Mouse (Mus musculus): ENCODE results near the gene Gpr55. TPM values are rescaled to one million over a fixed set of nuclear protein-coding genes. Genes with fewer than 3 reads are reported as not detected.

The Gpr55 gene
- polyA plus RNA-seq, 1 experiment, result not detected

DNA sequence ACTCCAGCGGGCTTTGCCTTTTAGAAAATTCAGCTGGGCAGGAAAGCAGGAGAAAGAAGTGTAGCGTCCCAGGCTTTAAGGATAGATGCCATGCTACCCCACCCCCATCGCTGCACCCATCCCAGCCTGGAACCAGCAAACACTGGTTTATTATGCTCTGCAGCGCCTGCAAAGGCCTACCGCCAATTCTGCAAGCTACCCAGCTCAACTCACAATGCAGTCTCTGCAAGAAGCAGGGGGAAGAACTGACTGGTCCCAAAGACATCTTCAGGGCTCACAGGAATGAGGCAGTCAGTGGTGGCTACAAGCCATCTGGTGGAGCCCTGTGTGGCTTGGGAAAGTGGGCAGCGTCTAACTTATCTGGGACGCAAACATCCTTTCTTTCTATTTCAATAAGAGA is 39.1 kb downstream of the Gpr55 start:
- H3K4me3 ChIP-seq (replicated peaks; ENCODE audit: control insufficient read depth, low read depth, low read length), result no peak overlapping the region
- H3K4me1 ChIP-seq (ENCODE audit: control insufficient read depth, insufficient read depth, low read length), result no peaks in the 10 kb centered on the region
- WGBS, result 85% methylated on average over 7 of the region's 7 CpGs
- no peak for TF ChIP-seq CTCF (IDR thresholded peaks at IDR 0.05; ENCODE audit: control insufficient read depth, insufficient read depth, low read length)
- TF ChIP-seq POLR2A (IDR thresholded peaks at IDR 0.05; ENCODE audit: borderline replicate concordance, control insufficient read depth, low read depth, low read length), result no peak
- no peak overlapping the region for H3K27ac ChIP-seq (ENCODE audit: control insufficient read depth, insufficient read depth, low read depth, low read length, poor library complexity)

DNA sequence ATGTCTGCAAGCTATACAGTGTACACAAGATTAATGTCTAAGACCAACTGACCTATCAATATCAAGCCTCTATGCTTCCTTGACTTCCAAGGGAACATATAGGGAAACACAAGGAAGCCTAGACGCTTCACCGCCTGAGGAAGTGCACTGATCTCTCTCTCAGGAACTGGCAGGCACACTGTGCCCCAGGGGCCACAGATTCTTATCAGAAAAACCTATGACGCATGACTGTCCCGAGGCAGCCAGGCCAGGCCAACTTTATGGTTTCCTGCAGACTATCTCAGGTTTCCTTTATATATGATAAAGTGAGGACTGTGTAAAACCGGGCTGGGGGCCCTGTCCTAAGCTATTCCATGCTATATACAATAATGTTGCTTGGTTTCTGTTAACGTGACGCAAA is 41.2 kb downstream of the Gpr55 start:
- Histone ChIP-seq H3K27ac (ENCODE audit: control insufficient read depth, insufficient read depth, low read depth, low read length, poor library complexity) (no peak overlapping the region), H3K4me1 (ENCODE audit: control insufficient read depth, insufficient read depth, low read length) (no peaks in the 10 kb centered on the region), H3K4me3 (replicated peaks; ENCODE audit: control insufficient read depth, low read depth, low read length) (no peak overlapping the region)
- 25% methylated on average over 7 of the region's 7 CpGs for WGBS
- TF ChIP-seq POLR2A (IDR thresholded peaks at IDR 0.05; ENCODE audit: borderline replicate concordance, control insufficient read depth, low read depth, low read length) (no peak), CTCF (IDR thresholded peaks at IDR 0.05; ENCODE audit: control insufficient read depth, insufficient read depth, low read length) (no peak)

DNA sequence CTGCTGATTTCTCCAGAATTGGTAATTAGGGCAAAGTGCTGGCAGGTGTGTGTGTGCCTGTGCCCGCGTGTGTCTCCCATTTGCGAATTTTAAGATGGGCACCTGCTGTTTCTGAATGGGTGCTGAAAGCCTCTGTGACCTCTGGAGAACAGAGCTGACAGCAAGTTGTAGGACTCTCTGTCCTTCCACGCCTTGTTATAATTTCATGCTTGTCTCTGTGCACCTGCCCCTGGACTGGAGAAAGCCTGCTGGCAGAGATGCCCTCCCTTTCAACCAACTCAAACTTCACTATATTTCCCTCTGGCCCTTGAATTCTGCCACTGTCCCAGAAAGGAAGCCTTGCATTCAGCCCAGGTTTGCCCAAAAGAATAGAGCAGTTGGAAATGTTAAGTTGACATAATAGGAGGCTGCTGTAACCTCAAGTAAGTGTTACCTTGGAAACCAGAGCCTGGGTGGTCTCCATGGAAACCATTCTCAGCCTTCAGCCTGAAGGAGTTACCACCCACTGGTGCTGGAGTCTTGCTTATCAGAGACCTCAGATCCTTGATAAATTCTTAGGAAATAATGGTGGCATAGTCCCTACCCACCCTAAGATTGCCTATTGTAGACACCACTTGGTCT is 43.9 kb downstream of the Gpr55 start:
- TF ChIP-seq CTCF (IDR thresholded peaks at IDR 0.05; ENCODE audit: control insufficient read depth, insufficient read depth, low read length) (no peak), POLR2A (IDR thresholded peaks at IDR 0.05; ENCODE audit: borderline replicate concordance, control insufficient read depth, low read depth, low read length) (no peak)
- Histone ChIP-seq H3K4me1 (ENCODE audit: control insufficient read depth, insufficient read depth, low read length) (no peaks in the 10 kb centered on the region), H3K4me3 (replicated peaks; ENCODE audit: control insufficient read depth, low read depth, low read length) (no peak overlapping the region), H3K27ac (ENCODE audit: control insufficient read depth, insufficient read depth, low read depth, low read length, poor library complexity) (no peak overlapping the region)
- 81% methylated on average over 4 of the region's 4 CpGs for WGBS

DNA sequence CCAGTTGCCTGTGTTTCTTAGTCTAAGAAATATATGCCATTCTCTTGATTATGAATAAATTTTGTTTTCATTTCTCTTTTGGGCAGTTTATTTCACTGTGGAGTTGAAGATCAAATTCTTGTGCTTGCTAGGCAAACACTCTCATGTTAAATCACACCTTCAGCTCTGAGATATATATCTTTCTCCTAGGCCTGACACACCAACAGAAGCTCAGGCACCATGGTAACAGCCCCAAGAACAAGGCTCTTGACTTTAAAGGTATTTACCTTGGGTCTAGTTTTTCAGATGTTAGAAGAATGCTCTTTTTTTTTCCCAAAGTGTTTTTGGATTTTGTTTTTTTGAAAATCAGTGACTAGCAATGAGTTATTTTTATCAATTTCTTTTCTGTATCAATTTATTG is 44.9 kb downstream of the Gpr55 start:
- Histone ChIP-seq H3K27ac (ENCODE audit: control insufficient read depth, insufficient read depth, low read depth, low read length, poor library complexity) (no peak overlapping the region), H3K4me1 (ENCODE audit: control insufficient read depth, insufficient read depth, low read length) (no peaks in the 10 kb centered on the region), H3K4me3 (replicated peaks; ENCODE audit: control insufficient read depth, low read depth, low read length) (no peak overlapping the region)
- no peak for TF ChIP-seq POLR2A (IDR thresholded peaks at IDR 0.05; ENCODE audit: borderline replicate concordance, control insufficient read depth, low read depth, low read length)
- no peak for TF ChIP-seq CTCF (IDR thresholded peaks at IDR 0.05; ENCODE audit: control insufficient read depth, insufficient read depth, low read length)

DNA sequence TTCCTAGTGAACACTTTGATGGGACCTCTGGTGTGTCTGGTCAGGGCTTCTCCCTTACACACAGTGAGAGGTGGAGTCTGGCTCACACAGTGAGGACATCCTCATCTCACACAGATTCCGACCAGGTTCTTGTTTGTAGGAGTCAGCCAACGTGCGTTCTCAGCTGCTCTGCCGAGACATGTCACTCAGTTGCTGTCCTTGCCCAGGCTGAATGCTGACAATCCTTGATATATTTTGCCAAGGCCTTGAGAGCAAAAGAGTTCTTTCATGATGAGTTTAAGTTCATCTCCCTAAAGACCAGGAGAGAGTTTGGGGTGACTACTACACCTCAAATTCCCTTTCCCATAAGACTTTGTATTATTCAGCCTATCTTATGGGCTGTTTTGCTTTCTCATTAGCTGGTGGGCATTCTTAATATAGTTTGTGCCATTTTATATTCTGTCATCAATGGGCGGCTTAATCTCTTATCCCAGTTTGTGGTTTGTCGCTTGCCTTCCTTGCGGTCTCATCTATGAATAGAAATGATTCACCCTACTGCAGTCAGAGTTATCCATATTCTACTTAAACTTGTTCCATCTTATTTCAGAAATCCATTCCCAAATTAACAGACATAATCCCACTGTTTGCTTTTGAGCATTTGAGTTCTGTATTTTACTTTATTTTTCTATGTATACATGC is 47.6 kb downstream of the Gpr55 start:
- Histone ChIP-seq H3K27ac (ENCODE audit: control insufficient read depth, insufficient read depth, low read depth, low read length, poor library complexity) (no peak overlapping the region), H3K4me3 (replicated peaks; ENCODE audit: control insufficient read depth, low read depth, low read length) (no peak overlapping the region), H3K4me1 (ENCODE audit: control insufficient read depth, insufficient read depth, low read length) (no peaks in the 10 kb centered on the region)
- TF ChIP-seq CTCF (IDR thresholded peaks at IDR 0.05; ENCODE audit: control insufficient read depth, insufficient read depth, low read length) (no peak), POLR2A (IDR thresholded peaks at IDR 0.05; ENCODE audit: borderline replicate concordance, control insufficient read depth, low read depth, low read length) (no peak)
- WGBS, result 78% methylated on average over 7 of the region's 7 CpGs

DNA sequence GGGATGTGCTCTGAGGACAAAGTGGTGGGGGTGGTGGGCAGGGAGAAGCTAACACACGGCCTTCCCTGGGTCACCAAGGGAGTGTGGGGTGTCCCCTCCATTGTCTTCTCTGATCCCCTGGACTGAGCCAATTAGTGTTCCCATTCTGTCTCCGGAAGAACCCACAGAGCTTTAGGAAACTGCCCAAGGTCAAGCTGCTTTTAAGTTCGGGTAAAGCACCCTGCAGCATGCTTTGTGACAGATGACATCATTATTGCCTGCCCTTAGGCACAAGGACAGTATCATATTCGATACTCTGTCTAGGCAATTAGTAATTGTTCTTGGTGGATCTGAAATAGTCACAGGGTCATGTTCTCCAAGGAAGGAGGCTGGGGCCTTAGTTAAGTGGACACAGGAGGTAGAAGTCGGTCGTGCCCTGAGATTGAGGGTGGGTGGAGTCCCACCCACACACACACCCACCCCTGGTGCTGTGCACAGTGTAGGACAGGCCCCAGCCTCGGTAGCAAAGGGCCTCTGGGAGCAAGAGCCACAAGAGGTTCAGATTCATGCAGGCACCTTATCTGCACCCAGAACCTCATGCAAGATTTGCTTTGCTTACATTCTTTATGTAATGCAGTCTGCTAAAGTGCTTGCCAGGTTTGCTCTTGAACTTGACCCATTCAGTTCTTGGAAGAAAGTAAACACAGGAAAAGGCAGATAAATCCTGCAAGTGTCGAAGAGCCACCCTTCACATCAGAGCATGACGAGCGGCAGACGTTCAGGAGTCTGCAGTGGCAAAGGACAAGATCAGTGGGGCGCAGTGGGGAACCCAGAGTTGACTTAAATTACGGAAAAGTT is 51.8 kb downstream of the Gpr55 start:
- 76% methylated on average over 13 of the region's 13 CpGs for WGBS
- no peaks in the 10 kb centered on the region for H3K4me1 ChIP-seq (ENCODE audit: control insufficient read depth, insufficient read depth, low read length)
- TF ChIP-seq CTCF (IDR thresholded peaks at IDR 0.05; ENCODE audit: control insufficient read depth, insufficient read depth, low read length) (no peak), POLR2A (IDR thresholded peaks at IDR 0.05; ENCODE audit: borderline replicate concordance, control insufficient read depth, low read depth, low read length) (no peak)
- no peak overlapping the region for H3K27ac ChIP-seq (ENCODE audit: control insufficient read depth, insufficient read depth, low read depth, low read length, poor library complexity)
- no peak overlapping the region for H3K4me3 ChIP-seq (replicated peaks; ENCODE audit: control insufficient read depth, low read depth, low read length)

DNA sequence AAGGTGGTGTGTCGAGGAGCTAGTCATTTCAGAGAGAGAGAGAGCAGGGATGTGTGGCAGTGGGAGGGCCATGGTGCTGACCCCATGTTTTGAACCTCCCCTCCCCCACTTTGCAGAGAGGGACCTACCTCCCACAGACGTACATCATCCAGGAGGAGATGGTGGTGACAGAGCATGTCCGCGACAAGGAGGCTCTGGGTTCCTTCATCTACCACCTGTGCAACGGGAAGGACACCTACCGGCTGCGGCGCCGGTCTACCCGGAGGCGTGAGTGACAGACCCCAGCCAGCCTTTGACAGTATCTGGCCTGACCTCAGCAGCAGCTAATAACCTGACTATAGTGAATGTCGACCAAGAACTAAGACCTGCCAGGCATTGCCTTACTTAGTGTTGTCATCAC is 53.9 kb downstream of the Gpr55 start:
- H3K27ac ChIP-seq (ENCODE audit: control insufficient read depth, insufficient read depth, low read depth, low read length, poor library complexity), result no peak overlapping the region
- H3K4me3 ChIP-seq (replicated peaks; ENCODE audit: control insufficient read depth, low read depth, low read length), result no peak overlapping the region
- no peaks in the 10 kb centered on the region for H3K4me1 ChIP-seq (ENCODE audit: control insufficient read depth, insufficient read depth, low read length)
- TF ChIP-seq POLR2A (IDR thresholded peaks at IDR 0.05; ENCODE audit: borderline replicate concordance, control insufficient read depth, low read depth, low read length), result no peak
- no peak for TF ChIP-seq CTCF (IDR thresholded peaks at IDR 0.05; ENCODE audit: control insufficient read depth, insufficient read depth, low read length)
- 94% methylated on average over 12 of the region's 12 CpGs for WGBS

DNA sequence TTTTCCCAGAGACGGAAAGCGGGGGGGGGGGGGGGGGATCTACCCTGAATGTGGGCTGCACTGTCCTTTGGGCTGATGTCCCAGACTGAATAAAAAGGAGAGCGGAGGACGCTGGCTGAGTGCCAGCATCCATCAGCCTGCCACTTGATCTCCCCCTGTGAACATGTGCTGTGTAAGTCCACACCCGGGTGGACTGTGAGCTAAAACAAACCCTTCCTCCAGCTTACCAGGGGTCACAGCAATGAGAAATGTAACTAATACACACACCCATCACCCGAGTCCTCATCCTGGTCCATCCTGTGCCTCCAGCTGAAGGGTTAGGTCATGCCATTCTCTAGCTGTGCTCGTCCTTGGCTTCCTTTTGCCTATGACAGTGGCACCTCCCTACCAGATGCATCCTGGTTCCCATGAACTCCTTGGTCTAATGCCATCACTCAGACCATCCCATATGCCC is 58.7 kb downstream of the Gpr55 start:
- Histone ChIP-seq H3K4me3 (replicated peaks; ENCODE audit: control insufficient read depth, low read depth, low read length) (no peak overlapping the region), H3K4me1 (ENCODE audit: control insufficient read depth, insufficient read depth, low read length) (no peaks in the 10 kb centered on the region), H3K27ac (ENCODE audit: control insufficient read depth, insufficient read depth, low read depth, low read length, poor library complexity) (no peak overlapping the region)
- 58% methylated on average over 7 of the region's 7 CpGs for WGBS
- TF ChIP-seq POLR2A (IDR thresholded peaks at IDR 0.05; ENCODE audit: borderline replicate concordance, control insufficient read depth, low read depth, low read length), result no peak
- TF ChIP-seq CTCF (IDR thresholded peaks at IDR 0.05; ENCODE audit: control insufficient read depth, insufficient read depth, low read length), result no peak

All from bone marrow, adult 2 months (tissue).